Mouse (Mus musculus) MN1 (cell line): ENCODE results near the gene Tnnt3.

Experiments
- DNase-seq: peaks from one replicate; pipeline ENCODE4 v3.0.0-alpha.2; 2016; ENCODE audit warnings: low spot score

The Tnnt3 gene

GRCm38 (mm10) chr7:142509518-142509917, 10.9 kb downstream of the Tnnt3 start:
- no peak for DNase-seq

DNA sequence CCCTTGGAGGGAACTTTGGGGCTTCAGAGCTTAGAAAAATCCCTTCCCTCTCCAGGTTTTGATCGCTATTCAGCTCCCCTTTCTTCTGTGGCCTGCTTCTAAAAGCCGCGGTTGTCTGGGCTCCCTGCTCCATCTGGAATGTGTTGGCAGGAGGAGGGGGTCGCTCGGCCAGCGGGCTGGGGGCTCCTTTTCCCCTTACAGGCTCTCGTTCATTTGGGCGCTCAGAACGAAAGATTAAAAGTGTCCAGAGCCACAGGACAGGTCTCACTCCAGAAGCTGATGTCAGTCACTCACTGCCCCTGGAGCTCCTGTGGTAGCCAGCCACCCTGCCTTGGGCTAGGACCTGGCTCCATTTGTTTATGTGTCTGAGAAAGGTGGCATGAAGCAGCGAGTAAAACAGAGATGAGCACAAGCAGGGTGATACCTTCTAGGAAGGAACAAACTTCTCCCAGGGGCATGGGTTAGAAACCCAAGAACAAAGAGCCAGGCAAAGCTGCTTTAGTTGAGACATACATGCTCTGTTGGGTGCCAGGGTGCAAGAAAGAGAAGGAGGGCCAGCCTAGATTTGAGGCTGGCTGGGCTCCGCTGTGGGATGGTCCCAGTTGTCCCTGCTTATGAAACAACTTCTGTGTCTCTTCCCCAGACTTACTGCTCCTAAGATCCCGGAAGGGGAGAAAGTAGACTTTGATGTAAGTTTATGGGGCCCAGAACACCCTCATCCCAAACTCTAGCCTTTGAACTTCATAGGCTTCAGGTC, 11.6 kb downstream of the Tnnt3 start:
- no peak for DNase-seq

DNA sequence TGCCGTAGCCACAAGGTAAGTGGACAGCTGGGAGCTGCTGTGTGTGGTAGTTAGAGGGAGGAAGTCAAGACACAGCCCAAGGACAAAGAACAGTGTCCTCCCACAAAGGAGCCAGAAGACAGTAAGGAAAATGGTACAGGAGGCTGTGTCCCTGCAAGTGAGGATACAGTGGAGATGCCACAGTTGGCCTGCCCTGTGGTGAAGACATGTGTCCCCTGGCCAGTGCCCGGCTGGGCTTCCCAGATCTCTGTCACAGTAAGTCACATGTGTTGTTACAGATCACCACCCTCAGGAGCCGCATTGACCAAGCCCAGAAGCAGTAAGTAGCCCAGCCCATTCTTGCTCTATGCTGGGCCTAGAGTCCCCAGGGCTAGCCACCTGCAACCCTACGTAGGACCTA, 15.4 kb downstream of the Tnnt3 start:
- no peak for DNase-seq

- DNase-seq: no peak
Measured at GRCm38 (mm10) chr7:142516221-142516978, 17.8 kb downstream of the Tnnt3 start.

DNA sequence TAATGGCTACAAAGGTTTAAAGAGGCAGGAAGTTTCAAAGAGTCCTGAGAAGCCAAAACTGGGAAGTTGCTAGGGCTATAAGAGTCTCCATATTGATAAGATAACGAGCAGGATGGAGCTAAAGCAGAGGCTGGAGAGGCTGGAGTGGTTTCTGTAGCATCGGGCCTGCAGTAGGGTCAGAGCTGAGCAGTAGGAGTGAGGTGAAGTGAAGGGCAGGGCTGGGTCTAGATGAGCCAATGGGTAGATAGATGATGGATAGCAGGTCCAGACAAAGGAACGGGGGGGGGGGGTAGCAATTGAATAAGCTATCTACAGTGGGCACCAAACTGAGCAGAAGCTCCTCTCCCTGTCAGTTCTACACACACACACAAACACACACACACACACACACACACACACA, 18.9 kb downstream of the Tnnt3 start:
- DNase-seq: no peak

DNA sequence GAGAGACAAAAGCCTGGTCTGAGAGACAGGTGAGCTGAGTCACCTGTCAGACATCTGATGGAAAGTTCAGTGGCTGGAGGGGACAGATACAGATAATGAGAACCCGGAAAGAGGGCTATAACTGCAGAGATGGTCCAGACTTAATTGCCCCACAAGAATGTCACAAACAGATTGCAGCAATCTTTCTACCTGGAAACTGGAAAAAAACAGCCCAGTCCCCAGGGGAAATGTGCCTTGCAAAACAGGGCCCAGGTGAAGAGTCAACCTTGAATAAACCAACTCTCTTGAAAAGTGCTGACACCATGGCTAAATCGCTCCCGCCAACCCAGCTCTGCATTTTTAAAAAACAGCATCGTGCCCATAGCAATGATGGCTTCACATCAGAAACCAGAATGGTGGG, 21.7 kb downstream of the Tnnt3 start:
- no peak for DNase-seq

GRCm38 (mm10) chr7:142522352-142522751, 23.7 kb downstream of the Tnnt3 start:
- DNase-seq: no peak

DNA sequence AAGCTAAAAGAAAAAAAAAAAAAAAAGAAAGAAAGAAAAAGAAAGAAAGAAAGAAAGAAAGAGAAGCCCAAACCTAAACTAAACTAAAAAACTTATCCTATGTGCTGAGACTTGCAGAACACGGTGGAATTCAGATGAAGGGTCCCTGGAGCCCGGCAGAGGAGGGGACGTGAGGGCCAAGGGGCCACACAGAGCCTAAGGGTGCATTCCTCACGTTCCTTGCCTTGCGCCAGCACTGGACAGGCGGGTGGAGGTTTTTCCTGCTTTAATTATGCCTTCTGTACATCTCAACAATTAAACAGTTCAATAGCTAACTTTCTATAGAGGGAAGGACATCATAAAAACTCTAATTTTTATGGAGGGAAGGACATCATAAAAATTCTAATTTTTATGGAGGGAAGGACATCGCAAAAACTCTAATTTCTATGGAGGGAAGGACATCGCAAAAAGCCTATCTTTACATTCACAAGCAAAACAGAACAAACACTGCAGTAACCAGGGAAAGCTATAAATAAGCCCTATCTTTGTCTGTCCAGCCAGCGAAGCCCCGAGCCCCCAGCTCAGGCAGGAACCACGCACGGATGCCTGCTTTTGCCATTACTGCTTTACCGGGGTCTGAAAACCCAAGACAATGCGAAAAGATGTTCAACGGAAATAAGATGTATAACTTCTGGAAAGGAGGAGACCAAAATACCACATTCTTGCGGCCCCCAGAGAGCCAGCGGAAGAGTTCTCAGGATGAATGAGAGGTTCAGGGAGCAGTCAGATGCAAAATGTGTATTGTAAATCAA, 24.8 kb downstream of the Tnnt3 start:
- no peak for DNase-seq

DNA sequence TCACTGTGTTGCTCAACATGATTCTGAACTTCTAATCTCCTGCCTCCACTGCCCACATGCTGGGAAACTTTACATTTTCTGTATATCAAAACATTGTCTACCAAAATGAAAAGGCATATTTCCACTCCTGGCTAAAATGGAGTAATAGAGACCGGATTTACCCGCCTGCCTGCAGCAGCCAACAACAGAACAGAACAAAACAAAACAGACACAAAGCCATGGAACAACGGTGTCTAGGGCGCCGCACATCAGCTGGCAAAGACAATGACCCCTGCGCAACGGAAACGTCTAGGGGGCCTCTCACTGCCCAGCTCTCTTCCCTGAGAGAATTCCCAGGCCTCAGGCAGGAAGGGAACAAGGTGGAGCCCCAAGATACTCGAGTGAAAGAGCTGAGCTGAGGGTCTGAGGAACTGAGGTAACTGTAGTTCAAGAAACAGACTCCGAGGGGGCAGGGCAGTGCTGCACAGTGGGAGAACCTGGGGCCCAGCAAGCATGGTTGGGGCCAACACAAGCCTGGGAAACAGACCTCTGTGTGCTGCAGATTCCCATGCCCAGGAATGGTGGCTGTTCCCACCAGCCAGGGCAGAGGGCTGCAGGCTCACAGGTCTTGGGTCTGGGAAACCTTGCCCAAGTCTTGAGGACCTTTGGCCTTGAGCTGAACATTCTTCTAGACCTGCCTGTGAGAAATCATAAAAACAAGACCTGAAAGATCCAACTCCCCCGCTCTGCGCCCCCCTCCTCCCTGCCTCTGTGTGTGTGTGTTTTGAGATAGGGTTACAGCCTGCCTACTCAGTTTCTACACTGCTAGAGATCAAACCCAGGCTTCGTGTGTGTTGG, 26.9 kb downstream of the Tnnt3 start:
- no peak for DNase-seq

DNA sequence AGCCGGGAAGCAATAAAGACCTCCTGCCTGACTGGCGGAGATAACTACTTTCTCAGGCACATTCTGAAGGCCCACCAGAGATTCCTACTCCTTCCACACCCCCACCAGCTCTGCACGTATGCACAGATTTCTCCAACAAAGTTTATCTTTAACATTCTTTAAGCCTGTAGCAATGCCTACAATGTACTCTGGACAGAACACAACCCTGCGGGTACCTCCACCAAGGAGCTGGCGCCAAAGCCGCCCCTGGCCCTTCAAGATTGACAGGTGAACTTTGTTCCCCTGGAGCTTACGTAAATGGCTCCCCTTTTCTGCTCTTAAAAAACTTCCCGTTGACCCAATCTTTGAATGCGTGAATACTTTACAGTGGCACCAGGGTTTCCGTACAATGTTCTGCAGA, 30.7 kb downstream of the Tnnt3 start:
- no peak for DNase-seq

- no peak for DNase-seq
Measured at GRCm38 (mm10) chr7:142531973-142532521, 33.4 kb downstream of the Tnnt3 start.

DNA sequence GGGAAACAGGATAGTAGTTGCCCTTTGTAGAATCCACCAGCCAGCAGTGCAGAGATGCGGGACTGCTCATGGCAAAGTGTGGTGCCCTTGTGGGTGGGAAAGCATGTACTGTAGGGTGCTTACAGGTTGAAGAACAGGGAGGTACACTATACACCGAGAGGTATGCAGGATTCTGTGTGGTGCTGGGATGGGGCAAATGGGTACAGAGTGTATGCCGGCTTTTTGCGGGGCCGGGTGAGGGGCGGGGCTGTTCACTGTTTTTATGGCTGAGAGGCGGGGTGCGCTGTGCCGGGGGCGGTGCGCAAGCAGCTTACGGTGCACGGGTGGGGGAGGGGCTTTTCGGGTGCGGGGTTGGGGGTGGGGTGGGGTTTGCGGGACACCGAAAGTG, 34.0 kb downstream of the Tnnt3 start, which contains the start of gene Mrpl23:
Gene Mrpl23 (plus strand): TSS at position 16 of the 388 bp plus-strand sequence.
- DNase-seq: no peak

DNA sequence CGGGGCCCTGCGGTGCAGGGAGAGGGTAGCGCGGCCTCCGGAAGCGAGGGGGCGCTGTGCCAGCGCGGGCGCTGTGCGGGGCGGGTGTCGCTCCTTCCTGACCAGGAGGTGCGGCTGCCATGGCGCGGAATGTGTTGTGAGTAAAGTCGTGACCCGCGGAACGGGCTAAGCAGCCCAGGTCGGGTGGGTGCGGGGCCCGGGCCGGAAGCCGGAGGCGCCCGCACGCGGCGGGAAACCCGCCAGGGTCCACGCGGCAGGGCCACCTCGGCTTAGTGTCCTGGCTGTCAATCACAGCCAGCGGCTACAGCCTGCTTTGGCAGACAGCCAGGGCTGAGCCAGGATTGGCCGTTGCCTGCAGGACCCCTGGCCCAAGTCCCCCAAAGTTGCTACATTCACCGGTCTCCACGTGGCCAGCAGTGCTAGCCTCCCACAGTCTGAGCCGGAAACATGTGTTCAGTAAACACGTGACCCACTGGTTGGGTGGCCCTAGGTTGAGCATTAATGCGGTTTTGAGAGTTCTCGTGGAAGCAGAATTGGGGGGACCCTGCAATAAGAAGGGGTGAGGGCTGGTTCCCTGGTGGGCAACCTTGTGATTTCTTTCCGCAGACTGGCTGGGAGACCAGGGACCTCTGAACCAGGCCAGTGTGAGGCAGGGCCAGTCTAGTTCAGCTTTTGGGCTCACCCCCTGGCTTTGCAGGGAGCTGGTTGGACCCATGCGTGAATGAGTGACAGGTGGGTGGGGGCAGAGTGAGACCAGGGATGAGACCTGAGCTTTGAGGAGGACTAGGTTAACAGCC, 34.6 kb downstream of the Tnnt3 start:
- peak; percentile 86 for DNase-seq

- no peak for DNase-seq
Measured at GRCm38 (mm10) chr7:142535116-142535515, 36.5 kb downstream of the Tnnt3 start.

DNA sequence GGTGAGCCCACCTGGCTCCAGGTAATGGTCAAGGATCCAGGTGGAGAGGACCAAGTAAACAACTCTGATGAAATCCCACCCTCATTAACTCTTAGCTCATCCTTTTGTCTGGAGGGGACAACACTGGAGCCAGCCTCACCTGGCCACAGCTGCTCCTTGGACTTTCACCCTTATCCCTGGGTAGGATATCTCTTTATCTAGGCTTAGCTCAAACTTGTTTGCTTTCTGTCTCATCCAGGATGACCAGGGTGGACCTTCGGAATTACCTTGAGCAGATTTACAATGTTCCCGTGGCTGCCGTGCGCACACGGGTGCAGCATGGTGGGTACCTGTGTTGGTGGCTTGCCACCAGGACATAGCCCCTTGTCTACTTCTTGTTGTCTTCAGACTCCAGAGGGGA, 37.2 kb downstream of the Tnnt3 start:
- DNase-seq: no peak

DNA sequence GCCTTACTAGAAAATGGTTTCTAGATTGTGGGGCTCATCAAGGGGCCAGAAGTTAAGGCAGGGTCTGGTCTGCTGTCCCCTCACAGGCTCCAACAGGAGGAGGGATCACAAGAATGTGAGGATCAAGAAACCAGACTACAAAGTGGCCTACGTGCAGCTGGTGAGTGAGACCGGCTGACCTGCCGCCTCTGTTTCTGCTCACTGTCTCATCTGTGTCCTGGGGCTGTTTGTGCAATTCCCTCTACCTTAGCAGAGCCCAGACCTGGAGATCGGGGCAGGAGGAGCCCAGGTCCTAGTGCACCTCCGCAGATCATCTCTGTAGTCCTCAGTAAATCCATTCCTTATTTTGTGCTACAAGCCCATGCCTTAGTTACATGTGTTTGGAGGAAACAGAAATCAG, 38.5 kb downstream of the Tnnt3 start:
- no peak for DNase-seq

DNA sequence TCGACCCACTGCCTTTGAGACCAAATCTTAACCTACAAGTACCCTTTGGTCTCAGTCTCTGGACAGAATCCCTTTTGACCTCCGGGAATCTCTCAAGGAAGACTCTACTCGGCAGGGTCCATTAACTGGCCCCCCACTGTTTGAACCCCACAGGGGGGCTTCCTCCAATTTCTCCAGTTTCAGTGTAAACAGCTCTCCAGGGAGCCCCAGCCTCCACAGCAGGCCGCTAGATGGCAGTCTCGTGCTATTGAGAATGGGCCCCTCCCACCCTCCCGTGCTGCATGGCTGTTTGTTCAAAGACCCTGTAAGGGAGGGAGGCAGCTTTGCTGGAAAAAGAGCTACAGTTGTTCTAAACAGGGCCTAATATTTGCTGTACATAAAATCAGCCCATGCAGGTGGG, 39.2 kb downstream of the Tnnt3 start:
- peak; percentile 63 for DNase-seq

DNA sequence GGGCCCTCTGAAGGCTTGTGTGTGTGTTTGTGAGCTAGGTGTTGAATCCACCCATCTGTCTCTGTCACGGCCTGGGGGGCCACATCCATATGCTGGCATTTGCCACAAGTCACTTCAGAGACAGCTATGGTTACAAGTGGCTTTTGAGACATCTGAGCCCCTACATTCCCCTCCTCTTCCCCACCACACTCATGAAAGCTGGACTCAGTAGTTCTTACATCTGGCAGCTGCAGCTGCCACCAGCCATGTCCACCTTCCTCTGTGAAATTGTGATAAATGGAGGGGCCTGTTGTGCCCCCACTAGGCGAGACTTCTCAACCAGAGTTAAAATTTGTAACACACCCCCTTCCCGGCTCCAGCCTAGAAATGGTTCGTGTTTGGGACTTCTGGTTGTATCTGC, 39.7 kb downstream of the Tnnt3 start:
- no peak for DNase-seq

- no peak for DNase-seq
Measured at GRCm38 (mm10) chr7:142538766-142539165, 40.1 kb downstream of the Tnnt3 start.

GRCm38 (mm10) chr7:142539828-142540227, 41.2 kb downstream of the Tnnt3 start:
- DNase-seq: no peak
